Mouse (Mus musculus) erythroblast, adult 5-6 weeks (primary cell): ENCODE measurements at regions not wholly inside any gene's neighbourhood (a gene's known extent, or its start where the extent isn't known, plus 50 kb on each side); places are given as distances from the start of the nearest gene placed in this dataset.

ENCODE experiments used
- ATAC-seq: replicated peaks from 2 replicates; pipeline ENCODE4 v1.8.0; 2016; ENCODE audit warnings: moderate number of reproducible peaks, mild to moderate bottlenecking, moderate TSS enrichment, inconsistent platforms; ENCODE audit not compliant: poor library complexity, low FRiP score, severe bottlenecking

- no peak for ATAC-seq
Measured at GRCm38 (mm10) chr13:100883711-100884110, 50.5 kb upstream of the Slc30a5 start.
